Mouse (Mus musculus) midbrain, embryonic 15.5 days (tissue): ENCODE results near the gene Arpc1b. TPM values are rescaled to one million over a fixed set of nuclear protein-coding genes. Genes with fewer than 3 reads are reported as not detected.
"Not testable (repeated sequence)": the region's sequence is repeated elsewhere in the genome, so short reads cannot be mapped to it uniquely, and the experiment has no call there.

Source experiments
- ATAC-seq: fragments of 200-750 bp; cut with Nextera tagmentation; replicated peaks from 2 replicates; pipeline ENCODE4 v1.8.0; 2017; ENCODE audit warnings: moderate TSS enrichment
- H3K27ac ChIP-seq: fragments of 300-500 bp; sonication (generic); 2 replicates; pipeline ENCODE4 v1.5.1; 2015; ENCODE audit warnings: mild to moderate bottlenecking, inconsistent platforms
- H3K27me3 ChIP-seq: fragments of 300-500 bp; sonication (generic); replicated peaks from 2 replicates; pipeline ENCODE4 v1.6.1; 2015; ENCODE audit warnings: inconsistent platforms
- H3K36me3 ChIP-seq: fragments of 300-500 bp; sonication (generic); replicated peaks from 2 replicates; pipeline ENCODE4 v1.6.1; 2015; ENCODE audit warnings: inconsistent platforms
- H3K4me1 ChIP-seq: fragments of 300-500 bp; sonication (generic); 2 replicates; pipeline ENCODE4 v1.6.1; 2015; ENCODE audit warnings: inconsistent platforms
- H3K4me2 ChIP-seq: fragments of 300-500 bp; sonication (generic); 2 replicates; pipeline ENCODE4 v1.6.1; 2015; ENCODE audit warnings: inconsistent platforms, mild to moderate bottlenecking, moderate library complexity
- H3K4me3 ChIP-seq: fragments of 300-500 bp; sonication (generic); 2 replicates; pipeline ENCODE4 v1.5.1; 2015; ENCODE audit warnings: mild to moderate bottlenecking, inconsistent platforms
- H3K9ac ChIP-seq: fragments of 300-500 bp; sonication (generic); 2 replicates; pipeline ENCODE4 v1.6.1; 2015; ENCODE audit warnings: mild to moderate bottlenecking, inconsistent platforms
- H3K9me3 ChIP-seq: fragments of 300-500 bp; sonication (generic); 2 replicates; pipeline ENCODE4 v1.6.1; 2016; ENCODE audit warnings: inconsistent platforms
- WGBS: fragments of 180-500 bp; shearing (Covaris S2); methylation state at CpG from one replicate; pipeline ENCODE4 v1.1.7; 2015; ENCODE audit warnings: mixed read lengths; 5-methylcytosine and 5-hydroxymethylcytosine counted together
- polyA plus RNA-seq: library from polyadenylated mRNA; unstranded; fragments of >200 nt; fragmentation: Nextera tagmentation; extraction: Ambion mirVana; gene quantifications from 2 replicates; pipeline ENCODE4 v1.2.1, GENCODE M21; 2015

Gene Arpc1b
- polyA plus RNA-seq: 59.5 and 73.1 TPM in 2 replicates

DNA sequence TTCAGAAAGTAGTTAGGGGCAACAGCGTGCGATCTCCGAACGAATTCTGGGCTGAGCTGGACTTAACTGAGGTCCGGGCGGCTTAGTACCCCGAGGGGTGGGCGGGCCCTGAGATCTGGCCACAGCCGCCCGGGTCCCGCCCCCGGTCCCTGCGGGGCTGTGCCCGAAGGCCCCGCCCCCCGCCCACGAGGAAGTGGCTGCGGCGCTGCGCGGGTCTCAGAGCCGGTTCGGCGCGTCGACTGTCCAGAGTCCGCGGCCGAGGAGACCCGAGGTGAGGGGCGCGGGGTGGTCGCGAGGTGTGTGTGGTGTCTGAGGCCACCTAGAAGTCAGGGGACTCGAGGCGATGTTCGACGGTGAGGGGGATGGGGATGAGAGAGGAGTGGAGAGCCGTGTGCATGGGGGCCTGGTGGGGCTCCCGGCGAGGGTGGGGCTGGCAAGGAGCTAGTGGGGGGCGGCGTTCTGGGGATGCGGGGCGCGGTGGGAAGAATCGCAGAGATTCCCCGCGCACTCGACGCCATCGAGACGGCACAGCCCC is at the start of gene Arpc1b:
Gene Arpc1b, plus strand, starts transcription at position 145 of the 535 bp plus-strand sequence.
- no peak within 1 kb of the TSS for H3K27ac ChIP-seq

DNA sequence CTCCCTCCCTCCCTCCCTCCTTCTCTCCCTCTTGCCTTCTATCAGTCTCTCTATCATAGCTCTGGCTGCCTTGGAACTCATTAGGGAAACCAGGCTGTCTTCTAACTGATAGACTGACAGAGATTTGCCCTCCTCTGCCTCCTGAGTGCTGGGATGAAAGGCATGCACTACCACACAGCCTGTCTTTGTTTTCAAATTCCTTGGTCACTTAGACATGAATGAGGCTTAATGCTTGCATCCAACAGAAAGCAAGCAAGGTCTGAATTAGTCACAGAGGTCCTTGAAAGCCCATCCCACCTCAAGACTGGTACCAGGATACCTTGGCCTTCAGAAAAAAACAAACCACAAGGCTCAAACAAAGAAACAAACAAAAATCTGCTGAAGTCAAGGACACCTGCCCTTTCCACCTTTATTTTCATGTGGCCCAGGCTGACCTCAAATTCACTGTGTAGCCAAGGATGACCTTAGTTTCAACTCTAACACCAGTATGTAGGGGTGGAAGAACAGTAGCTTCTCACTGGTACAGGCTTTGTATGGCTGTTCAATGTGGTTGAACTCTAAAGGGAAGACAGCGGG is 49.2 kb upstream of the Arpc1b start:
- no peak for ATAC-seq
- Histone ChIP-seq H3K27me3 (no peaks in the 10 kb centered on the region), H3K27ac (no peak overlapping the region), H3K4me2 (no peak overlapping the region), H3K4me1 (no peaks in the 10 kb centered on the region), H3K9me3 (no peaks in the 10 kb centered on the region), H3K36me3 (no peaks in the 10 kb centered on the region), H3K9ac (no peak overlapping the region), H3K4me3 (no peak overlapping the region)
- 88% methylated on average over 1 of the region's 1 CpGs for WGBS

More for the DNA sequence above, at the start of gene Arpc1b:
- Histone ChIP-seq H3K9me3 (no peaks in the 10 kb centered on the region), H3K27me3 (peaks cover 14% of the 10 kb centered on the region), H3K36me3 (peaks cover 12% of the 10 kb centered on the region), H3K4me1 (peaks cover 5% of the 10 kb centered on the region), H3K9ac (peak within 1 kb of the TSS; percentile 30; the same call in 1 of the 2 replicates), H3K4me2 (peak within 1 kb of the TSS; percentile 51), H3K4me3 (peak within 1 kb of the TSS; percentile 39)
- under 1% methylated on average over 53 of the region's 53 CpGs for WGBS
- ATAC-seq: peak; percentile 48

DNA sequence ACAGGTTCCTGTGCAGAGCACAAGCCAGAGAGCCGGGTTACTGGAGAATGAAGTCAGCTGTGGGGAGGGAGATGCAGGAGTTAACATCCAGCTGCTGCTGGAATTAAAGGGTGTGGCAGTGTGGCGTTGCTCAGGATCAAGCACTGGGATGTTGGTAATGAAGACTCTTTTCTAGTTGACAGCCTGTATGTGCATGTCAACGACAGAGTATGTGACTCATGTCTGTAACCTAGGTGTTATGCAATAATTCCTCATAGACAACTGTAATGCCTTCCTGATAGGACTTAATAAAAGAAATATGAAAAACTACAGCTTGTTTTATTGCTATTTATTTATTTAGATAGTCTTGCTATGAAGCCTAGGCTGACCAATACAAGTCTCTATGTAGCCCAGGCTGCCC is 45.2 kb upstream of the Arpc1b start:
- H3K4me2 ChIP-seq: no peak overlapping the region
- WGBS: 56% methylated on average over 3 of the region's 3 CpGs

DNA sequence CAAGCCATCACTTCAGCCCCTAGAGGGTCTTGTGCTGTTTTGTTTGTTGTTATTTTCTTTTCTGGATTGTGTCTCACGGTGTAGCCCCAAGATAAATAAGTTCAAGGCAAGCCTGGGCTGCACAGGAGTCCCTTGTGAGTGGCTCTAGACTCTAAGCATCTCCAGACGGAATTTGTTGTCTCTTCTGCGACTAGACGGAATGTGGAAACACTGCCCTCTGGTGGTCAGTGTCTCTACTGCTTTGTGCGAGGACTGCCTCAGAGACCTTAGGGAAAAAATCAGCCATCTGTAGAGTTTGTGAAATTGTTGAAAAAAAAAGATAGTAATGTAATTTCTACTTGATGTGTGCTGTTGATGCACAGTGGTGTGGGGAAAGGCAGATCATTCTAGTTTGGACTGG is 44.3 kb upstream of the Arpc1b start:
- Histone ChIP-seq H3K4me1 (no peaks in the 10 kb centered on the region), H3K27ac (no peak overlapping the region), H3K27me3 (no peaks in the 10 kb centered on the region), H3K36me3 (no peaks in the 10 kb centered on the region), H3K9ac (no peak overlapping the region), H3K4me2 (no peak overlapping the region), H3K4me3 (no peak overlapping the region), H3K9me3 (no peaks in the 10 kb centered on the region)
- peak; percentile 45; the same call in 1 of the 2 replicates for ATAC-seq
- WGBS: 2% methylated on average over 5 of the region's 5 CpGs

More for the DNA sequence above, 45.2 kb upstream of the Arpc1b start:
- H3K36me3 ChIP-seq: no peaks in the 10 kb centered on the region
- no peaks in the 10 kb centered on the region for H3K4me1 ChIP-seq
- no peaks in the 10 kb centered on the region for H3K27me3 ChIP-seq
- H3K4me3 ChIP-seq: no peak overlapping the region
- no peak overlapping the region for H3K27ac ChIP-seq
- no peak overlapping the region for H3K9ac ChIP-seq
- no peaks in the 10 kb centered on the region for H3K9me3 ChIP-seq
- no peak for ATAC-seq

DNA sequence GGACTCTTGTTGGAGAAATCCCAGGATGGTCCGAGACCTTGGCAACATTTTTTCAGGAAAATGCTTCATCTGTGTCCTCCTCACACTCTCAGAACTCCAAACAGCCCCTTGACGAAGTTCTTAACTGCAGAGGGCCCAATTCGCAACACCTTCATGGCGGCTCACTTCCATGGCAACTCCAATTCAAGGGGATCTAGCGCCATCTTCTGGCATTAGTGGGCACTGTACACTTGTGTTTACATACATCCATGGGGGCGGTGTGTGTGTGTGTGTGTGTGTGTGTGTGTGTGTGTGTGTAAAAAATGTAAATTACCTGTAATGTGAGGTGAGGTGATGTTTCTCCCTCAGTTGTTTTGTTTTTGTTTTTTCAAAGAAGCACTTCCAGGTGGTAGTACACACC is 42.7 kb upstream of the Arpc1b start:
- H3K9me3 ChIP-seq: no peaks in the 10 kb centered on the region
- no peaks in the 10 kb centered on the region for H3K4me1 ChIP-seq
- ATAC-seq: no peak
- no peak overlapping the region for H3K27ac ChIP-seq
- H3K36me3 ChIP-seq: no peaks in the 10 kb centered on the region
- no peaks in the 10 kb centered on the region for H3K27me3 ChIP-seq
- H3K4me3 ChIP-seq: no peak overlapping the region
- H3K4me2 ChIP-seq: no peak overlapping the region
- H3K9ac ChIP-seq: no peak overlapping the region
- WGBS: 52% methylated on average over 6 of the region's 6 CpGs

DNA sequence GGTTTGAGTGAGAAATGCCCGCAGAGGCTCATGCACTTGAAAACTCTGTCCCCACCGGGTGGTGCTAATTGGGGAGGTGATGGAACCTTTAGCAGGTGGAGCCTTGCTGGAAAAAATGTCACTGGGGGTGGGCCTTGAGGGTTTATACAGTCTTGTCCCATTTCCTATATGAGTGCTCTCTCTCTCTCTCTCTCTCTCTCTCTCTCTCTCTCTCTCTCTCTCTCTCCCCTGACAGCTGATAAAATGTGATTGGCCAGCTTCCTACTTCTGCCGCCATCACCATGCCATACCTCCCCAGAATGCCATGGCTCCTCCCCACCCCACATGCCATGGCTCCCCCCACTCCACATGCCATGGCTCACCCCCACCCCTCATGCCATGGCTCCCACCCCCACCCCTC is 38.9 kb upstream of the Arpc1b start:
- Histone ChIP-seq H3K4me1 (no peaks in the 10 kb centered on the region), H3K36me3 (no peaks in the 10 kb centered on the region), H3K27me3 (no peaks in the 10 kb centered on the region), H3K4me3 (no peak overlapping the region), H3K4me2 (no peak overlapping the region), H3K9ac (no peak overlapping the region), H3K27ac (no peak overlapping the region), H3K9me3 (no peaks in the 10 kb centered on the region)
- no peak for ATAC-seq
- 59% methylated on average over 3 of the region's 3 CpGs for WGBS

DNA sequence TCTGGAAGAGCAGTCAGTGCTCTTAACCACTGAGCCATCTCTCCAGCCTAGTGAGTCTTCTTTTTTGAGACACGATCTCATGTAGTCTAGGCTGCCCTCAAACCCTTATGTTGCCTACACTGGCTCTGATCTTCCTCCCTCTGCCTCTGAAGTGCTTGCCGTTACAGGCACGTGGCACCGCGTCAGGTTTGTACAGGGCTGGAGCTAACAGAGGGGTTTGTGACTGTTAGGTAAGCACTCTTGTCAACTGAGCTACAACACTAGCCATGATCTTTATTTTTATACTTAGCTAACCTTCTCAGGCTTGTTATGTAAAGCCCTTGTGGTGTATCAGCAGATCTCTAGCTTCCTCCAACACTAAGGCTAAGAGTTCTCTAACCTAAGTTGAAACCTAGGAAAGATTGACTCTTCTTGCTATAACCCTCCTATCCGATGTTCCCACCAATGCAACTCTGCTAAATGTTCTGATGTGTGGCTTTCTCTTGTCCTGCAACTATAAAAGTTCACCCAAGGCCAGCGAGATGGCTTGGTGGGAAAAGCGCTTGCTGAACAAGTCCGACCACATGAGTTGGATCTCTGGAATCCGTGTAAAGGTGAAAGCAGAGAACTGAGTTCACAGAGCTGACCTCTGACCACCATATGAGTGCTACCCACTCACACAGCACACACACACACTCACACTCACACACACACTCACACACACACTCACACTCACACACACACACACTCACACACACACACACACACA is 32.0 kb upstream of the Arpc1b start:
- no peak overlapping the region for H3K27ac ChIP-seq
- WGBS: 91% methylated on average over 10 of the region's 10 CpGs
- H3K4me1 ChIP-seq: peaks cover 16% of the 10 kb centered on the region
- H3K9ac ChIP-seq: no peak overlapping the region
- no peaks in the 10 kb centered on the region for H3K9me3 ChIP-seq
- ATAC-seq: no peak
- no peaks in the 10 kb centered on the region for H3K36me3 ChIP-seq
- H3K27me3 ChIP-seq: no peaks in the 10 kb centered on the region
- no peak overlapping the region for H3K4me3 ChIP-seq
- no peak overlapping the region for H3K4me2 ChIP-seq

DNA sequence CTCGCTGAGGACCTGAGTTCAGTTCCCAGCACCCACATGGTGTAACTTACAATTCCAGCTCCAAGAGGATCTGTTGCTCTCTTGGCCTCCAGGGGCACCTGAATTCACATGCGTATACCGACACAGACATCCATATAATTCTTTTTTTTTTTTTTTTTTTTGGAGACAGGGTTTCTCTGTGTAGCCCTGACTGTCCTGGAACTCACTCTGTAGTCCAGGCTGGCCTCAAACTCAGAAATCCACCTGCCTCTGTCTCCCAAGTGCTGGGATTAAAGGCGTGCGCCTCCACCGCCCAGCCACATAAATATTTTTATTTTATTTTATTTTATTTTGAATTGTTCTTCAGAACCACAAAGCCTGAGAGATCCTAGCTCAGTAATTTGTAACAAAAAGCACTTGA is 30.8 kb upstream of the Arpc1b start:
- Histone ChIP-seq H3K9ac (peak overlapping the region; percentile 96), H3K4me1 (peaks cover 16% of the 10 kb centered on the region), H3K4me2 (peak overlapping the region; percentile 81), H3K4me3 (peak overlapping the region; percentile 96), H3K27ac (peak overlapping the region; percentile 89)
- H3K36me3 ChIP-seq, H3K9me3 ChIP-seq, H3K27me3 ChIP-seq: not testable (repeated sequence)
- 51% methylated on average over 6 of the region's 6 CpGs for WGBS
- peak; percentile 61 for ATAC-seq

DNA sequence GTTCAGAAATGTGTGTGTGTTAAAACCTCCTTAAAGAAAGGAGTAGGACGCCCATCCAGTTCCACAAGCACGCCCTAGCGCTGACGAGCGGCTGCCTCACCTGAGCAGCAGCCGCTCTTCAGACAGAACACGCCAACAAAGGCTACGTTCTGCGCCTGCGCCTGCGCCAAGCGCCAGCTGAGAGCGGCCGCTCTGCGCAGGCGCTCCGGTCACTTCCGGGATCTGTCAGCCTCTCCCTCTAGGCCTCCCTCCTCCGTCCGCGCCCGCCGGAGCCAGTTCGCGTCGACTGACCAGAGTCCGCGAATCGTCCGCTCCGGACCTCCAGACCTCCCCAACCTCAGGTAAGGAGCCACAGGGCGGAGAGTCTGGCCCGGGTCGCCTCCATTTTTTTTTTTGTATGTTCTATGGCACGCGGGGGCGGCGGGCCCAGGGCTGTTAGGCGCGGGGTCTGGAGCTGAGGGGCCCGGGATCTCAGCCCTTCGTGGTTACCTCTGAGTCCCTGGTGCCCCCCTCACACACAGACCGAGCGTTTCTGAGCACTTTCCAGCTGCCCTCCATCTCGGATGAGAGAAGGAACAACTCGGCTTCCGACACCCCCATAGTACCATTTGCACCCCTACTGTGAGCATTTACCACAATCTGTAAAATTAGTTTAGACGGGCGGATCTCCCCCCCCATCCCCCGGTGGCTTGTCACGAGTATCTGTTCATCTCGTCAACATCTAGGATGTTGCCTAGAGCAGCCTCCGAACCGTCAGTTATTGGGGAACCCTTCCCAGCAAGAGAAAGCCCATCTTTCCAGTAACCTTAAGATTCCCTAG is 30.2 kb upstream of the Arpc1b start, which contains the start of the genes Arpc1a and Kpna7:
Gene Arpc1a, plus strand, starts transcription at position 199 of the 820 bp plus-strand sequence.
Gene Kpna7, minus strand, starts transcription at position 399 of the 820 bp plus-strand sequence.
- Histone ChIP-seq H3K4me3 (peak within 1 kb of the TSS; percentile 96), H3K4me1 (peaks cover 16% of the 10 kb centered on the region), H3K27me3 (no peaks in the 10 kb centered on the region), H3K9me3 (no peaks in the 10 kb centered on the region), H3K9ac (peak within 1 kb of the TSS; percentile 96), H3K36me3 (no peaks in the 10 kb centered on the region), H3K27ac (peak within 1 kb of the TSS; percentile 89), H3K4me2 (peak within 1 kb of the TSS; percentile 81)
- WGBS: 1% methylated on average over 54 of the region's 54 CpGs
- peak; percentile 97 for ATAC-seq

DNA sequence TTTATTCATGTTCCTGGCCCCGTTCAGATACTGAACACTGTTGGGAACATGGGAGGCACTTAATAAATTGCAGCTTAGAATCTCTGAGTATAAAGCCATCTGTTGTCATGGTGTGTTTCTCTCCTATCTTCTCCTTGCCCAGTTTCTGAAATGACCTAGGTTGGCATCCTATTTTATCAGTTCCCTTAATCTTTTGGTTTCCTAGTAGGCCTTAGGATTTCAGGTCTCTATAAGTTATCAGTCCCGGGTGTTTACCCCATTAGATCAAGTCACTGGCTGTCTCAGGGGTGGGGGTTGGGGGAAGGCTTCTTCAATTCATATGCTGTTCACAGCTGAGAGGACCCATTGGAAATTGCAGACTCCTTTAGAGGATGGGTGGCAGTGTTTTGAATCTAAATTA is 29.2 kb upstream of the Arpc1b start:
- Histone ChIP-seq H3K9me3 (no peaks in the 10 kb centered on the region), H3K4me2 (peak overlapping the region; percentile 81), H3K4me1 (peaks cover 16% of the 10 kb centered on the region), H3K27ac (no peak overlapping the region), H3K27me3 (no peaks in the 10 kb centered on the region), H3K36me3 (no peaks in the 10 kb centered on the region), H3K9ac (peak overlapping the region; percentile 96; the same call in 1 of the 2 replicates), H3K4me3 (peak overlapping the region; percentile 96)
- ATAC-seq: no peak
- 70% methylated on average over 2 of the region's 2 CpGs for WGBS

DNA sequence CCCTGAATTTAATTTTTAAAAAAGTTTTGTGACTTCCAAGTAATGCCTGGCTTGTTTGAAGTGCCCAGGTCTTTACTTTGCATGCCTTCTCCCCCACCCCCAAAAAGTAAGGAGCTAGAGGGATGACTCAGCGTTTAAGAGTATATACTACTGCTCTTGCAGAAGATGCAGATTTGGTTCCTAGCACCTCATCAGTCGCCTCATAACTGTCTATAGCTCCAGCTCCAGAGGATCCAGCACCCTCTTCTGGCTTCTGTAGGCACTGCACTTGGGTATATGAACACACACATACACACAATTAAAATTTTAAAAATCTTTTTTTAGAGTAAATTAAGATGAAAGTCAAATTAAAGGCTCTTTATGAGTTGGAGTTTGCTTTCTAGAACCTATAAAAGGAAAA is 25.8 kb upstream of the Arpc1b start:
- H3K27me3 ChIP-seq: no peaks in the 10 kb centered on the region
- no peak overlapping the region for H3K4me2 ChIP-seq
- no peak for ATAC-seq
- peaks cover 16% of the 10 kb centered on the region for H3K4me1 ChIP-seq
- H3K4me3 ChIP-seq: no peak overlapping the region
- H3K27ac ChIP-seq: no peak overlapping the region
- H3K9me3 ChIP-seq: no peaks in the 10 kb centered on the region
- 100% methylated on average over 2 of the region's 2 CpGs for WGBS
- H3K36me3 ChIP-seq: peaks cover 11% of the 10 kb centered on the region
- H3K9ac ChIP-seq: no peak overlapping the region

DNA sequence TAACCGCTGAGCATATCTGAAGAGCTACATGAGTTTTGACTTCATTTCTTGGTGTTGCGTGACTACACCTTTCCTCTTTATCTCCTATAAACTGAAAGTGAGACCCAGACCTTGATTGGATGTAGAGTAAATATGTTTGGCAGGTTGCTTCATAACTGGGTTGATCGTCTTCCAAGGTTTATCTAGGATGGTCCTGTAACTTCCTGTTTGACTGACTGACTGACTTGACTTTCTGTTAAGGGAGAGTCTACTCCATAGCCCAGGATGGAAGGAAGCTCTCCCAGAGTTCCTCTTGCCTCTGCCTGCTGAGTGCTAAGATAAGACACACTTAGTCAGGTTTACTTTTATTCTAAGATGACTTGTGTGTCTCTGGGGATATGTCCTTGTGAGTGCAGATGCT is 24.1 kb upstream of the Arpc1b start:
- no peak for ATAC-seq
- 92% methylated on average over 3 of the region's 3 CpGs for WGBS
- H3K27me3 ChIP-seq: no peaks in the 10 kb centered on the region
- no peak overlapping the region for H3K9ac ChIP-seq
- H3K36me3 ChIP-seq: peaks cover 16% of the 10 kb centered on the region
- H3K4me1 ChIP-seq: peaks cover 9% of the 10 kb centered on the region
- H3K9me3 ChIP-seq: no peaks in the 10 kb centered on the region
- no peak overlapping the region for H3K4me3 ChIP-seq
- no peak overlapping the region for H3K27ac ChIP-seq
- no peak overlapping the region for H3K4me2 ChIP-seq
